Mouse (Mus musculus) CH12.LX (cell line): ENCODE data around the gene Gpx1. TPM values are rescaled to one million over a fixed set of nuclear protein-coding genes. Genes with fewer than 3 reads are reported as not detected.

Source experiments
- DNase-seq: peaks from one replicate; pipeline ENCODE4 v3.0.0-alpha.2; 2013; ENCODE audit errors: extremely low read depth
- H3K27ac ChIP-seq: 2 replicates; pipeline ENCODE4 v1.5.1; 2012; ENCODE audit warnings: low read depth, mild to moderate bottlenecking, control low read depth, moderate library complexity; ENCODE audit not compliant: insufficient read depth
- H3K27me3 ChIP-seq: replicated peaks from 2 replicates; pipeline ENCODE3; 2012; ENCODE audit warnings: inconsistent platforms
- H3K36me3 ChIP-seq, 2 experiments: replicated peaks in 1 of 2; 2 replicates each; pipeline versions ENCODE3 to v1.6.1; 2012; ENCODE audit warnings: inconsistent platforms in 1 of 2, low read length in 1 of 2, mild to moderate bottlenecking in 1 of 2, mixed read lengths in 1 of 2, moderate library complexity in 1 of 2; ENCODE audit not compliant: control insufficient read depth in 1 of 2, insufficient read depth in 1 of 2
- H3K4me1 ChIP-seq, 2 experiments: 2 replicates each; pipeline ENCODE4 v1.6.1; 2012; ENCODE audit warnings: inconsistent platforms in 1 of 2, moderate library complexity in 1 of 2; ENCODE audit not compliant: insufficient read depth in 2 of 2, control insufficient read depth in 1 of 2
- H3K4me2 ChIP-seq: 2 replicates; pipeline ENCODE4 v1.6.1; 2012; ENCODE audit warnings: low read depth, mild to moderate bottlenecking, control low read depth; ENCODE audit not compliant: poor library complexity, insufficient read depth, severe bottlenecking
- H3K4me3 ChIP-seq, 3 experiments: fragments of 150-350 bp in 1 of 3; sonication (generic) in 1 of 3; replicated peaks in 1 of 3; 2 replicates each; pipeline versions ENCODE3 to v1.5.1; 2011 to 2012; ENCODE audit warnings: low read depth in 2 of 3, low read length in 2 of 3, mild to moderate bottlenecking in 2 of 3, moderate library complexity in 2 of 3, control low read depth in 1 of 3, improper control_type of control experiment in 1 of 3, inconsistent platforms in 1 of 3, mixed read lengths in 1 of 3; ENCODE audit not compliant: poor library complexity in 1 of 3
- H3K79me2 ChIP-seq: replicated peaks from 2 replicates; pipeline ENCODE4 v1.6.1; 2012; ENCODE audit warnings: mild to moderate bottlenecking, moderate library complexity; ENCODE audit not compliant: control insufficient read depth, poor library complexity, insufficient read depth, severe bottlenecking; ENCODE audit errors: extremely low read depth
- H3K9ac ChIP-seq: 2 replicates; pipeline ENCODE4 v1.6.1; 2012; ENCODE audit warnings: low read depth, mild to moderate bottlenecking, control low read depth, moderate library complexity; ENCODE audit not compliant: insufficient read depth
- H3K9me3 ChIP-seq: replicated peaks from 2 replicates; pipeline ENCODE3; 2012; ENCODE audit warnings: low read length, inconsistent platforms, mixed read lengths
- CHD2 ChIP-seq: IDR thresholded peaks from 2 replicates; pipeline ENCODE4 v1.6.1; 2011; ENCODE audit warnings: low read length, improper control_type of control experiment
- GABPA ChIP-seq: IDR thresholded peaks from 2 replicates; pipeline ENCODE4 v1.6.1; 2012; ENCODE audit warnings: low read depth, low read length, improper control_type of control experiment, inconsistent platforms; ENCODE audit not compliant: insufficient replicate concordance
- JUN ChIP-seq: IDR thresholded peaks from 2 replicates; pipeline ENCODE4 v1.6.1; 2011; ENCODE audit warnings: low read depth, mild to moderate bottlenecking, low read length, improper control_type of control experiment, moderate library complexity; ENCODE audit not compliant: insufficient read depth
- POLR2A ChIP-seq: IDR thresholded peaks from 2 replicates; pipeline ENCODE4 v1.6.1; 2011; ENCODE audit warnings: low read depth, mild to moderate bottlenecking, improper control_type of control experiment, low read length
- POLR2AphosphoS2 ChIP-seq: IDR thresholded peaks from 2 replicates; pipeline ENCODE4 v1.6.1; 2011; ENCODE audit warnings: low read depth, low read length, improper control_type of control experiment
- TBP ChIP-seq: conservative IDR thresholded peaks from 2 replicates; pipeline ENCODE4 v1.6.1; 2011; ENCODE audit warnings: low read depth, low read length, improper control_type of control experiment
- ZMIZ1 ChIP-seq: IDR thresholded peaks from 2 replicates; pipeline ENCODE4 v1.6.1; 2012; ENCODE audit warnings: low read depth, mild to moderate bottlenecking, inconsistent platforms, low read length, improper control_type of control experiment
- ZNF384 ChIP-seq: IDR thresholded peaks from 2 replicates; pipeline ENCODE4 v1.6.1; 2012; ENCODE audit warnings: low read depth, low read length, improper control_type of control experiment, inconsistent platforms
- dilution Hi-C: fragments of 300-500 bp; cut with MboI; formaldehyde crosslinking; loops from 2 replicates; pipeline ENCODE4 v1.14.3; 2020; ENCODE audit warnings: low sequenced_read_pairs; ENCODE audit not compliant: extremely low pct_unique_long_range_greater_than_20kb, extremely low pct_ligation_motif_present
- in situ Hi-C: fragments of 300-500 bp; cut with MboI; formaldehyde crosslinking; loops from 3 replicates; pipeline ENCODE4 v1.14.3; 2019; ENCODE audit warnings: low sequenced_read_pairs, low pct_ligation_motif_present, low pct_unique_long_range_greater_than_20kb, mixed read lengths
- polyA plus RNA-seq: library from polyadenylated mRNA; unstranded; fragments of >175 nt; gene quantifications from 2 replicates; pipeline ENCODE4 v1.2.1, GENCODE M21; 2012; ENCODE audit warnings: low read depth; ENCODE audit not compliant: insufficient read length
- total RNA-seq, 2 experiments: library from RNA; depleted of rRNA; stranded (reverse); fragments of 300-350 nt in 1 of 2; fragments of >200 nt in 1 of 2; gene quantifications; 2 replicates each; pipeline ENCODE4 v1.2.3; 2012 to 2014

Gene Gpx1
- total and polyA plus RNA-seq, 3 experiments: 506 to 883 (median 813) TPM

DNA sequence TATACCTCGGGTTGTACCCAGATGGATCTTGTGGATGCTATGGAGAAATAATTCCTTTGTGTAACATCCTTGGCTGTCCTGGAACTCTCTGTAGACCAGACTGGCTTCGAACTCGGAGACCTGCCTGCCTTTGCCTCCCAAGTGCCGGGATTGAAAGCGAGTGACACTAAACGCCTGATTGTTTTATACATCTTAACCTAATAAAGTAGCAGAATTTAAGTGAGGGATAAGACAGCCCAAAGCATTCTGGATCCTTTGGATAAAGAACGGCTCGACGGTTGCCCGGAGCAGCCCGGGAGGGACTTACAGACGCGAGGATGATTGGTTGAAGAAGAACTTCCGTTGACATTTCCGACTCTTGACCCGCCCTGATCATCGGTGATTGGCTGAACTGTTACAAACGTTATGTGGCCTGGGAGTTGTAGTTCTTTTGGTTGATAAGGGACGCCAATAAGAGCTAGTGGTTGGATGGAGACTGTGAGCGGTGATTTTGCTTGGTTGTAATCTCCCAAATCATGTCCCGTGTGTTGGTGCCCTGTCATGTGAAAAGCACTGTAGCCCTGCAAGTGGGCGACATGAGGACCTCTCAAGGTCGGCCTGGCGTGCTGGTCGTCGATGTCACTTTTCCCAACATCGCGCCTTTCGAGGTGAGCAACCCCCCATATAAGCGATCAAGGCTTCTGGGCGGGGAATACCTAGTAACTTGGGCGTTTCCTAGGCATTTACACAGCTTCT is 48.5 kb upstream of the Gpx1 start, which contains the start of gene Nicn1 (continued):
- peak; percentile 55; the same call in 1 of the 2 replicates for TF ChIP-seq GABPA

DNA sequence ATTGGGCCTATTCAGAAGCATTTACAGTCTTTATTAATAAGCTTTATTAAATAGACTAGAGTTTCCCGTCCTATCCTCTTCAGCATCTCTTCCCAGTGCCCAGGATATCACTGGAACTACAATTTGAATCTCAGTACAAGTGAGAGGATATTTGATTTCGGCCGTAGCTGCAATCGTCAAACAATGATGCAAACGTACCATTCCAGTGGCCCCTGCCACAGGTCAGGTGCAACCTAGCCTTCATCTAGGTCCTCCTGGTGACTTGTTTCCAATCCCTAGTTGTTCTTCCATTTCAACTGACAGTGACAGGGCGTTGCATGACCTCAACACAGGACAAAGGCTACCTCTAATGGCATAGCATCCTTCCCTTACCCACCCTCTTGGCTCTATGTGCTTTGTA is 47.9 kb upstream of the Gpx1 start:
- Histone ChIP-seq H3K4me2 (peak overlapping the region; percentile 57), H3K27me3 (no peaks in the 10 kb centered on the region), H3K9ac (peak overlapping the region; percentile 65), H3K27ac (no peak overlapping the region), H3K36me3 (peaks cover 4 to 23% of the 10 kb centered on the region in 2 experiments), H3K9me3 (no peaks in the 10 kb centered on the region), H3K4me1 (peaks cover 4 to 11% of the 10 kb centered on the region in 2 experiments; a peak in 3 of 4 replicates), H3K4me3 (peak overlapping the region; percentile 70 to 82 (median 71)), H3K79me2 (no peaks in the 10 kb centered on the region)
- dilution Hi-C loops (no loop called here), in situ Hi-C loops (no loop called here)
- DNase-seq: no peak
- TF ChIP-seq POLR2A: no peak
- no peak for TF ChIP-seq ZNF384

DNA sequence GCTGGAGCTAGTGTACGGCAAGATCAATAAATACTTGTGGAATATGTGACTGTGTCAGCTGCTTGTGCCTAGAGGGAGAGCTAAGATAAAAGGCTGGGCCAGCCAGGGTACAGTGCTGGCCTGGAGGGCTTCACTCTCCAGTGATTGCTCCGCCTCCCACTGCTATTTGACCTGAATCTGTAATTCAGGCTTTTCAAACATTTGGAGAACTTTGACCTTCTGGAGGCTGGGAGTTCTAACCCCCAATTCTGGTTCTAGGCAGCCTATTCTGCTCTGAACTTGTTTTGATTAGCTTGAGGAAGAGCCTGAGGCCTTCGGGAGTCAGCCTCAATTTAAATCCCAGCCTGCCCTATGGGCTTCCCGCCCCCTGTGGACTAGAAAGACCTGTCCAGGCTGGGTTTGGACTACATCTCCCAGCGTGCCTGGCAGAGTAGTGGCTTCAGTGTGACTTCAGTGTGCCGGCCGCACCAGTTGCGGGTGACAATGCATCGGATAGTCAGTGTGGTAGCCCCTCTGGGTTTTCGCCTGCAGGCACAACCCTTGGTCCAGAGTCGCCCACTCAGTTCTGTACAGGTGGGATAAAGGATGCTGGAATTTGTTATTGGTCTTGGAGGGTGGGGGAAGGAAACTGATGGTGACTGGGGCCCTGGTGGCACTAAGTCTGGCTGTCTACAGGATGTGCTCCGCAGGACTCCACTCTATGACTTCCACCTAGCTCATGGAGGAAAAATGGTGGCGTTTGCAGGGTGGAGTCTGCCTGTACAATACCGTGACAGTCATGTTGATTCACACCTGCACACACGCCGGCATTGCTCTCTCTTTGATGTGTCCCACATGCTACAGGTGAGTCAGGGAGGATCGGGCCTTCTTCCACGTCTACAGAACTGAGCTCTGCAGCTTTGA is 42.0 kb upstream of the Gpx1 start, which contains the start of gene Amt:
TSS of gene Amt (plus strand) at position 401 of the 903 bp plus-strand sequence.
- H3K4me2 ChIP-seq: no peak within 1 kb of the TSS
- TF ChIP-seq TBP (no peak), POLR2AphosphoS2 (no peak), ZMIZ1 (no peak), JUN (no peak), CHD2 (no peak)
- no peaks in the 10 kb centered on the region for H3K27me3 ChIP-seq
- H3K36me3 ChIP-seq: peaks cover 20 to 54% of the 10 kb centered on the region in 2 experiments
- no peak within 1 kb of the TSS for H3K4me3 ChIP-seq
- H3K79me2 ChIP-seq: no peaks in the 10 kb centered on the region
- in situ Hi-C loops: no loop called here
- peaks cover 0 to 17% of the 10 kb centered on the region in 2 experiments; a peak in 2 of 4 replicates for H3K4me1 ChIP-seq
- no peak for DNase-seq
- H3K9me3 ChIP-seq: no peaks in the 10 kb centered on the region
- no peak within 1 kb of the TSS for H3K27ac ChIP-seq
- no peak within 1 kb of the TSS for H3K9ac ChIP-seq
- dilution Hi-C loops: no loop called here
